Mouse (Mus musculus): Measurements from ENCODE around the gene Thsd7a.

The Thsd7a gene

GRCm38 (mm10) chr6:12748787-12749530 is at the start of gene Thsd7a:
Thsd7a (minus strand) TSS chr6:12749410.
- DNase-seq (ENCODE audit: low read depth, low spot score) = peak; percentile 67

- DNase-seq (ENCODE audit: low read depth, low spot score) = no peak
Measured at GRCm38 (mm10) chr6:12787129-12787528, 37.9 kb upstream of the Thsd7a start.

DNA sequence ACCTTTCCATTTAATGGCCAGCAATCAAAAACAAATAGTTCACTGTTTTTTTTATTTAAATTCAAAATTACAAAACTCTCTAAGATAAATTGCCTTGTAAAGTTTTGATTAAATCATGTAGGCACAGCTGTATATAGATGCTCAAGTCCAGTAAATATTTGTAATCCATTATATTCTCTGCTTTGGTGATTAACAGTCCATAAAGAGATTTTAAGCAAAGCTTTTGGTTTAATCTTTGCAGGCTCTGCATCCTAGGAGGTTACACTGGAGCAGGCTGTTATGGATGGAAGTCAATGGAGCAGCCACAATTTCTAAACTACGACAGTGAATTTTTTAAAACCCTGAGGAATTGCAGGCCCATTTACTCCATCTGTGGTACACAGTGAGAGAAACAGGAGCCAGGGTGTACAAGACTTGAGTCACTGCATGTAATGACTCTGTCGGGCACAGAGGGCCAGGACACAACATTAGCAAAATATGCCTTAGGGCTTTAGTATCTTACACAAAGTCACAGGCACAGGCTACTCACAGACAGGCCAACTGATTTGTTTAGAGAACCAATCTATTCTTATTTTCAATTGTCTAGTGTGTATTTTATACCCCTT is 37.3 kb upstream of the Thsd7a start:
- no peak for DNase-seq (ENCODE audit: low read depth, low spot score)

GRCm38 (mm10) chr6:12784918-12785618 is 35.9 kb upstream of the Thsd7a start:
- DNase-seq (ENCODE audit: low read depth, low spot score) = no peak

GRCm38 (mm10) chr6:12772799-12773198 is 23.6 kb upstream of the Thsd7a start:
- DNase-seq (ENCODE audit: low read depth, low spot score) = no peak

DNA sequence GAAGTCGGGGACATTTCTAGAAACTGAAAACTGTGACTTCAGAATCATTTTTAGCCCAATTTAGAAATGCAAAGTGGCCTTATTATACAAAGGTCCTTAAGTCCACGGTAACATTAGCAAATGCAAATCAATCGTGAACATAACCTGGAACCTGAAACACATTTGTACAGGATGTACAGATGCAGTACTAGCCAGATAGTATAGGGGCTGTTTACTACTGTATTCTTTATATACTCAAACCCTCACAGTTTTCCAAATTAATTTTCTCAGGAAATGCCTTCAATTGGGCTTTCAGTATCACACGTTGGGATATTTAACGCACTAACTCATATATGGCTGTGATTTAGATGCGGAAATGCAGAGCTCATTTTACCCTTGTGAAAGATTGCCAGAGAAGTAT is 16.0 kb upstream of the Thsd7a start:
- no peak for DNase-seq (ENCODE audit: low read depth, low spot score)

DNA sequence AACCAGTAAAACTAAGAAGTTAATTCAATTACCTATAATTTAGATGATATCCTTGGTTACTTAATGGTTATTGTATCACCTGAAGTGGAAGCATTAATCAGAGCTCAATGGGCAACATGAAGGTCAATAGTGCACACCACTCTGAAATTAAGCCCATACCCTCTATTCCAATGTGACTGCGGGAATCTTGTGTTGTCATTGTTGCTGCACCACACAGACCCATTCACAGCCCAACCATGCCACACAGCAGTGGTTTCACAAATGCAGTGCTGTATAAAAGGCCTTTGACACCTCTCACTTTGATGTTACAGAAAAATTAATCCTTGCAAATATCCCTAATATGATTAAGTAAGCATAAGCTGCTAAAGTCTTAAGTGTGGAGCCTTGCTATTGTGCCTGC is 15.4 kb upstream of the Thsd7a start:
- DNase-seq (ENCODE audit: low read depth, low spot score) = no peak

GRCm38 (mm10) chr6:12763816-12764215 is 14.6 kb upstream of the Thsd7a start:
- no peak for DNase-seq (ENCODE audit: low read depth, low spot score)

- no peak for DNase-seq (ENCODE audit: low read depth, low spot score)
Measured at GRCm38 (mm10) chr6:12759328-12760193, 10.4 kb upstream of the Thsd7a start.

DNA sequence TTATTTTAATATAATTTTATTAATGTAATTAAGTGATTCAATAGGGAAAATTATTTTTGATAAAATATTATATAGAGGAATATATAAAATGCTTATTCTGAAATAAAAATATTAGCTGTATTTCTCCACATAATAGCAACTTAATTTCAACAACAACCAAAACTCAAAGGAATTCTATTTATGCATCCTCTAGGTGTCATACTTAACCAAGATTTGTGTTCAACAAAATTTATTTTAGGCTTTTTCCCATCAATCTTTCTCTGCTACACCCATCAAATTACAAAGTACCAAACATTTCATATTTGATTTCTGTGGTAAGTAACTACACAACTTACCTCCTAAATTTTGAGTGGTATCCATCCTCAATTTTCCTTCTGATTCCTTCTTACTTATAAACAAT is 3.1 kb upstream of the Thsd7a start:
- DNase-seq (ENCODE audit: low read depth, low spot score) = no peak

- no peak for DNase-seq (ENCODE audit: low read depth, low spot score)
Measured at GRCm38 (mm10) chr6:12750441-12750840, 1.2 kb upstream of the Thsd7a start.

GRCm38 (mm10) chr6:12749531-12750210 is 461 bp upstream of the Thsd7a start:
- no peak for DNase-seq (ENCODE audit: low read depth, low spot score)

- DNase-seq (ENCODE audit: low read depth, low spot score) = peak; percentile 43
Measured at GRCm38 (mm10) chr6:12748454-12748786, 790 bp downstream of the Thsd7a start.

DNA sequence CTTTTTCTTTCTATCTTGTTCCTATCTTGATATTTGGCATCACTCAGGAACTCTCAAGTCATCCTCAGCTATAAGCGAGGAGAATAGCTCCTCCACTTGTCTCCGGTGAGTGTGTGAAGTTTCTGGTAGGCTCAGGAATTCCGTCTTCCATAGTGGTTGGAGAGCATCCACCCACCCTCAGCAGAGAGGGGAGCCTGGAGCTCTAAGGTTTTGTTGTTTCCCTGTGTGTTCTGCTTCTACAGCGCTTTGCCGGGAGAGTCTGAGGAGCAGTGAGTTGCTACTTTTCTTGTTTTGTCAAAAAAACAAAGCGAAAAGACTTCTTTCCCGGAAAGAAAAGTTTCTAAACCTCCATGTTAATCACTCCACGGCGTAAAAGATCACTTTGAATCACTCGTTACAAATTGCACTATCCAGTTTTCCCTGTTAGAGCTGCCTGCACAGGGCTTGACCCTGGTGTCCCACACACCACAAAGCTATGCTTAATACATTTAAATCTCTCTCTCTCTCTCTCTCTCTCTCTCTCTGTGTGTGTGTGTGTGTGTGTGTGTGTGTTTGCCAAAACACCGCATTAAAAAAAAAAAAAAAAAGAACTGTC is 1.3 kb downstream of the Thsd7a start:
- DNase-seq (ENCODE audit: low read depth, low spot score) = peak; percentile 64

DNA sequence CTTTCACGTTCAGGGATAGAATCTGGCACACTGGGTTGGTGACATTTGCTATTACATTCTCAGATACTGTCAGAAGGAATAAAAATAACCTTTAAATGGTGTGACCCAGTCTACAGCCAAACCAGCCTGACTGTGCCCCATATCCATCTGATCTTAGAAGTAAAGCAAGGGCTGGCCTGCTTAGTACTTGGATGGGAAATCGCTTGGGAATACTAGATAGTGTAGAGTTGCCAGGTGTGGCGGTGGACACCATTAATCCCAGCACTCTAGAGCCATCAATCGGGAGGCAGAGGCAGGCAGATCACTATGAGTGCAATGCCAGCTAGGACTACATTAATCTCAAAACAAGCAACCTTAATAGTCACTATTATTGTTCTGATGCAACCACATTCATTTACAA is 6.4 kb downstream of the Thsd7a start:
- DNase-seq (ENCODE audit: low read depth, low spot score) = no peak

GRCm38 (mm10) chr6:12733924-12734323 is 15.3 kb downstream of the Thsd7a start:
- DNase-seq (ENCODE audit: low read depth, low spot score) = no peak

DNA sequence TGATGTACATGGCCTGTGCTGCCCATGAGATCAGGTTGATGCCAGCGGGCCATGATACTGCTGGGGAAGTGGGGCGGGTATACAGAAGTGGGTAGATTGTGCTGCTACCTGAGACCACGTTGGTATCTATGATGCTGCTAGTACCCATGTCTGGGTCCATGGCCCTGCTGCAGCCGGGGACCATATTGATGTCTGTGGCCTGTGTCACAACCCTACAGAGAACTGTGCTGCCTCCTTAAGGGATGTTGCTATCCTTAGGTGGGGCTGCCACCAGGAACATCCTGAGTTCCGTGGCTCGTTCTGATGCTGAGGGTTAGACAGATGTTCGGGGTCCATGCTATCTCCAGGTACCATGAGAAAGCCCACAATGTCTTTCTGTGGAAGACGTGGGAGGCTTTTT is 33.1 kb downstream of the Thsd7a start:
- DNase-seq (ENCODE audit: low read depth, low spot score) = no peak

DNA sequence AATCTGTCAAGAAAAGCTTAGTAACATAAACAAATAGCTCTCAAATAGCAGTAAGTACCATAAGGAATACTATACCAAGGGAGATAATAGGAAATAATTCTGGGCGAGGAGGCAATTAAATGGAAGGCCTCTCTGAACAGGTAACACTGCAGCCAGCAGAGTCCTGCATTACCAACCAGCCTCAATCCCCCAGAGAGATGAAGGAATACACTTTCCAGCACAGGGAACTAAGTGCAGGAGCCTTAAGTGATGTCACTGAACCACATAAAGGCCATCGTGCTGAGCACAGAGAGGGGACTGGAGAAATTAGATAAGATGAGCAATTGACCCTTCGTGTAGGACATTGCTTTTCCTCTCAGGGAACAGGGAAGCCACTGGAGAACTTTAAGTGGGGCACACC is 36.6 kb downstream of the Thsd7a start:
- no peak for DNase-seq (ENCODE audit: low read depth, low spot score)

- no peak for DNase-seq (ENCODE audit: low read depth, low spot score)
Measured at GRCm38 (mm10) chr6:12702925-12703324, 46.3 kb downstream of the Thsd7a start.

DNA sequence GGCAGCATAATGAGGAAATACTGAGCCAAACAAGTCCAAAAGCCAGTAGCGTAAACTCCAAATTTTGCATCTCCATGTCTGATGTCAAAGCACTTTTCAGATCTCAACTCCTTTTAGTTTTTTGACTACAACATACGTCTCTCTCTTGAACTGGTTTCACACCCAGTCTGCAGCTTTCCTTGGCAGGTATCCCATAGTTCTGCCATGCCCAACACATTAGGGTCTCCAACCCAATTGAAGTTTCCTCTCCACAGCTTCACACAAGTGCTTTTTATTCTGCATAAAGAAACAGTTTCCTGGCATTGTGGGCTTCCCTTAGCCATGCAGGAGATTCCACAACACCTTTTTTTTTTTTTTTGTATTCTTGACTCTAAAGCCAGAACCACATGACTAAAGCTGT is 50.1 kb downstream of the Thsd7a start:
- DNase-seq (ENCODE audit: low read depth, low spot score) = no peak

- DNase-seq (ENCODE audit: low read depth, low spot score) = no peak
Measured at GRCm38 (mm10) chr6:12693689-12694088, 55.5 kb downstream of the Thsd7a start.
